Mouse (Mus musculus) CH12.LX (cell line): ENCODE results near the gene Aldh1a2.

Source experiments
- BHLHE40 ChIP-seq: IDR thresholded peaks from 2 replicates; pipeline ENCODE4 v1.6.1; 2011; ENCODE audit warnings: mild to moderate bottlenecking, low read depth, low read length, improper control_type of control experiment
- CHD2 ChIP-seq: IDR thresholded peaks from 2 replicates; pipeline ENCODE4 v1.6.1; 2011; ENCODE audit warnings: low read length, improper control_type of control experiment
- CTCF ChIP-seq, 2 experiments: IDR thresholded peaks in 1 of 2; conservative IDR thresholded peaks in 1 of 2; 2 replicates each; pipeline ENCODE4 v1.5.1; 2011 to 2012; ENCODE audit warnings: low read depth in 2 of 2, low read length in 2 of 2, improper control_type of control experiment in 1 of 2, inconsistent platforms in 1 of 2, mild to moderate bottlenecking in 1 of 2, moderate library complexity in 1 of 2
- HCFC1 ChIP-seq: IDR thresholded peaks from 2 replicates; pipeline ENCODE4 v1.6.1; 2012; ENCODE audit warnings: low read depth, mild to moderate bottlenecking, inconsistent platforms, low read length, improper control_type of control experiment
- IRF4 ChIP-seq: IDR thresholded peaks from 2 replicates; pipeline ENCODE4 v1.6.1; 2014; ENCODE audit warnings: low read depth, mild to moderate bottlenecking, inconsistent platforms, low read length, improper control_type of control experiment
- MAFK ChIP-seq: IDR thresholded peaks from 2 replicates; pipeline ENCODE4 v1.6.1; 2011; ENCODE audit warnings: low read length, improper control_type of control experiment; ENCODE audit not compliant: insufficient replicate concordance
- MAX ChIP-seq: IDR thresholded peaks from 2 replicates; pipeline ENCODE4 v1.6.1; 2011; ENCODE audit warnings: low read length, improper control_type of control experiment
- MEF2A ChIP-seq: IDR thresholded peaks from 2 replicates; pipeline ENCODE4 v1.6.1; 2014; ENCODE audit warnings: low read depth, mild to moderate bottlenecking, inconsistent platforms, low read length, improper control_type of control experiment, borderline replicate concordance
- POLR2A ChIP-seq: IDR thresholded peaks from 2 replicates; pipeline ENCODE4 v1.6.1; 2011; ENCODE audit warnings: low read depth, mild to moderate bottlenecking, improper control_type of control experiment, low read length
- TCF12 ChIP-seq: IDR thresholded peaks from 2 replicates; pipeline ENCODE4 v1.6.1; 2014; ENCODE audit warnings: low read depth, mild to moderate bottlenecking, inconsistent platforms, low read length, improper control_type of control experiment
- UBTF ChIP-seq: IDR thresholded peaks from 2 replicates; pipeline ENCODE4 v1.6.1; 2012; ENCODE audit warnings: low read depth, mild to moderate bottlenecking, inconsistent platforms, low read length, improper control_type of control experiment, moderate library complexity
- USF1 ChIP-seq: IDR thresholded peaks from 2 replicates; pipeline ENCODE4 v1.6.1; 2014; ENCODE audit warnings: low read depth, mild to moderate bottlenecking, inconsistent platforms, low read length, improper control_type of control experiment
- ZC3H11A ChIP-seq: IDR thresholded peaks from 2 replicates; pipeline ENCODE4 v1.6.1; 2012; ENCODE audit warnings: low read depth, mild to moderate bottlenecking, inconsistent platforms, low read length, improper control_type of control experiment
- ZMIZ1 ChIP-seq: IDR thresholded peaks from 2 replicates; pipeline ENCODE4 v1.6.1; 2012; ENCODE audit warnings: low read depth, mild to moderate bottlenecking, inconsistent platforms, low read length, improper control_type of control experiment

- no peak for TF ChIP-seq CTCF (conservative IDR thresholded peaks at IDR 0.05 in 1 of 2, IDR thresholded peaks at IDR 0.05 in 1 of 2; ENCODE audit: low read depth in 2 of 2, low read length in 2 of 2)
- TF ChIP-seq BHLHE40: no peak
- TF ChIP-seq CHD2: no peak
- no peak for TF ChIP-seq MAX
- no peak for TF ChIP-seq USF1
- no peak for TF ChIP-seq POLR2A
- TF ChIP-seq MAFK: no peak
- no peak for TF ChIP-seq TCF12
- no peak for TF ChIP-seq ZC3H11A
- TF ChIP-seq IRF4: no peak
- TF ChIP-seq UBTF: no peak
- no peak for TF ChIP-seq ZMIZ1
- no peak for TF ChIP-seq HCFC1
- TF ChIP-seq MEF2A: no peak
Measured at GRCm38 (mm10) chr9:71185823-71186222, 29.8 kb upstream of the Aldh1a2 start.
